Mouse (Mus musculus): ENCODE measurements around the gene Ryr1. TPM values are rescaled to one million over a fixed set of nuclear protein-coding genes. Genes with fewer than 3 reads are reported as not detected.

The Ryr1 gene
- polyA plus RNA-seq, 1 experiment from 2014 or later = 0.55 TPM

DNA sequence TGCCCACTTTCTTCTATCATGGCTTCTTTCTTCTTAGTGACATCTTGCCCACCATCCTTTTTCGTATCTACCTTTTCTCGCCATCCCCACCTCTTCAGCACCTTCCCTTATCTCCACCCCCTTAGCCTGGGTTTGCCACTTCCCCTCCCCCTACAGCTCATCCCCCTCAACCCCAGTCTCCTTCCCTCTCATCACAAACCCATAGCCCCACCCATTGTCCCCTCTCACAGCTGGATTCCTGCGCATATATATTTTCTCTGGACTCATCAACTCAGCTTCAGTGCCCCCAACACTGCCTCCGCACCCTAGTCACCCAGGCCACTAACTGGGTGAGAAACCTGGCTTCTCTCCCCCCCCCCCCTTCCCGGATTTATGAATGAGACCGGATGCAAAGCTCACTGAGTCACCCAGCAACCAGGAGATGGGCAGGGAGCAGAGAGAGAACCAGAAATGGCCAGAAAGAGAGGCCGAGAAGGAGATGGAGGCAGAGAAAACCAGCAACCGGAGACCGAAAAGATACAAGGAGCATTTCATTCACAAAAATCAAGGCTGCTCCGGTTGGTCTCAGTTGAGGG is 43.2 kb upstream of the Ryr1 start:
- Histone ChIP-seq H3K4me3 (ENCODE audit: low read depth, low read length) (peak overlapping the region; percentile 55), H3K9me3 (ENCODE audit: control insufficient read depth, low read length) (no peaks in the 10 kb centered on the region), H3K36me3 (ENCODE audit: control insufficient read depth, insufficient read depth, low read length) (no peaks in the 10 kb centered on the region), H3K4me2 (peak overlapping the region; percentile 83), H3K27ac (ENCODE audit: low read depth, low read length) (peak overlapping the region; percentile 61; the same call in 1 of the 2 replicates), H3K4me1 (ENCODE audit: control insufficient read depth, insufficient read depth, low read length) (peaks cover 39% of the 10 kb centered on the region), H3K27me3 (ENCODE audit: control insufficient read depth, insufficient read depth, low read length) (peaks cover 26% of the 10 kb centered on the region), H3K9ac (ENCODE audit: low read length) (peak overlapping the region; percentile 67)
- 2% methylated on average over 10 of the region's 10 CpGs for WGBS
- DNase-seq (ENCODE audit: low spot score, missing footprints) (peak; percentile 87), ATAC-seq (ENCODE audit: low FRiP score) (no peak)

DNA sequence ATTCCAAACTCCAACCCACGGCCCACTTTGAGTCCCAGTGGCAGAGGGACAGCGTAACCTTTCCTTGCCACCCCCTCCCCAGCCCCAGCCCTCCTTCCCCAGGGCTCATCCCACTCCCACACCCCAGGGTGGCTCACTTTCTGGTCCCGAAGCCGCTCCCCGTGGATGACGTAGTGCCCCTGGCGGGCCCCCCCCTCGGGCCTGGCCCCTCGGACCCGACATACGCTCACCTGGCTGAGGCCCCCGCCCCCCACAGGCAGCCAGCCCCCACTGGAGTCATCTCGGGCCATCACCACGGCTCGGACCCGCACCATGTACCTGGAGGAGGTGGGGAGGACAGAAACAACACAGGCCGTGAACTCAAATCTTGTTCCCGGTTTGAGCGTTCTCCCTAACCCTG is 42.7 kb upstream of the Ryr1 start:
- no peaks in the 10 kb centered on the region for H3K36me3 ChIP-seq (ENCODE audit: control insufficient read depth, insufficient read depth, low read length)
- no peak overlapping the region for H3K27ac ChIP-seq (ENCODE audit: low read depth, low read length)
- H3K9me3 ChIP-seq (ENCODE audit: control insufficient read depth, low read length) = no peaks in the 10 kb centered on the region
- H3K4me3 ChIP-seq (ENCODE audit: low read depth, low read length) = peak overlapping the region; percentile 55; the same call in 1 of the 2 replicates
- peak overlapping the region; percentile 83 for H3K4me2 ChIP-seq
- H3K4me1 ChIP-seq (ENCODE audit: control insufficient read depth, insufficient read depth, low read length) = peaks cover 39% of the 10 kb centered on the region
- 9% methylated on average over 18 of the region's 19 CpGs for WGBS
- peak overlapping the region; percentile 67 for H3K9ac ChIP-seq (ENCODE audit: low read length)
- H3K27me3 ChIP-seq (ENCODE audit: control insufficient read depth, insufficient read depth, low read length) = peaks cover 20% of the 10 kb centered on the region
- no peak for ATAC-seq (ENCODE audit: low FRiP score)
- DNase-seq (ENCODE audit: low spot score, missing footprints) = no peak

DNA sequence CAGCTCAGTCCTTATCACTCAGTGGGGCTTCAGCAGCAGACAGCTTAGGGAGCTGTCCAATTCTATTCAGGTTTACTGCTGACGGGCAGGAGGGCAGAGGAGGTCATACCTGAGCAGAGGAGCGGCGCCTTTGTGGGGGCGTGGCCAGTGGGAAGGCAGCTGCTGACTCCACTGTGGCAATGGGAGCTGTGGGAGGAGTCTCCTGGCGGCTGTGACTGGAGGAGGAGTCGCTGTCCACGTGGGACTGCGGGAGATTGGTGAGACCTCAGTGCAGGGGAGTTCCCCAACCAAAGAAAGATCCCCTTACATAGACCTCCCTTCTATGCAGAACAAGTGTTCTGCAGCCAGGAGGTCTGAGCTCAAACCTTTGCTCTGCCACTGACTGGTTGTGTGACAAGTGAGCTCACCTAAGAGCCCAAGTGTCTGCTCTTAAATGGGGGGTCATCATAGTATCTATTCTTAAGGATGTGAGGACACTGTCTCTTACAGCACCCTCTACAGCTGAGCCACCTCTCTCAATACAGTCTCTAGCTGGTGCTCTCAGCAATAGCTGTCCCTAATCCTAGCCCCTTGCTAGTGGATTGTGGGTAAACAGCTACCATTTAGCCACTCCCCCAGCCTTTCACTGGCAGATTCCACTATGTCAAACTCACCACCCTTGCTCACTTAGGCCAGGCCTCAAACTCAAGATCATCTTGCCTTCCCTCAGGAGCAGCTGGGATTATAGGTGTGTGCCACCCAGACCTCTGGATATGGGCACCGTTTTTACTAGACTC is 38.0 kb upstream of the Ryr1 start:
- H3K36me3 ChIP-seq (ENCODE audit: control insufficient read depth, insufficient read depth, low read length) = no peaks in the 10 kb centered on the region
- 21% methylated on average over 9 of the region's 9 CpGs for WGBS

DNA sequence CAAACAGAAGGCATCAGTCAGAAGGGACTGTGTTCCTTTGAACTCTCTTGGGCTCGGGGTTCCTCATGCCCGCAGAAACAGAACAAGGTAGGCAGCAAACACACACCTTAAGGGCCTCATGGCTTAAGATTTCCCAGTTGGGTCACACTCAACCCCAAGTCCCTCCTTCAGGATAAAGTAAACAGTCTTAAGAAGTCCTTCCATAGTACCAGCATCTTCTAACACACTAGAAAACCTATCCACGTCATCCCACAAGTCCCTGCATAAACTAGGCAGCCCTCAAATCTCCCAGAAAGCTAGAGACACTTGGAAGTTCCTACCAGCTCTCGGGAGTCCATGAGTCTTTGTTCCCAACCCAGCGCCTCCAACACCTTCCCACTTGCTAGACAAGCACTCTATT is 37.3 kb upstream of the Ryr1 start:
- Histone ChIP-seq H3K4me1 (ENCODE audit: control insufficient read depth, insufficient read depth, low read length) (0 out of 2 replicates have a peak, but pooled peaks cover 2% of the 10 kb centered on the region), H3K4me3 (ENCODE audit: low read depth, low read length) (no peak overlapping the region)

More for the DNA sequence above, 38.0 kb upstream of the Ryr1 start:
- Histone ChIP-seq H3K27me3 (ENCODE audit: control insufficient read depth, insufficient read depth, low read length) (peaks cover 3% of the 10 kb centered on the region), H3K9ac (ENCODE audit: low read length) (no peak overlapping the region), H3K27ac (ENCODE audit: low read depth, low read length) (no peak overlapping the region), H3K4me2 (no peak overlapping the region), H3K9me3 (ENCODE audit: control insufficient read depth, low read length) (no peaks in the 10 kb centered on the region), H3K4me3 (ENCODE audit: low read depth, low read length) (no peak overlapping the region), H3K4me1 (ENCODE audit: control insufficient read depth, insufficient read depth, low read length) (peaks cover 6% of the 10 kb centered on the region)
- ATAC-seq (ENCODE audit: low FRiP score) (no peak), DNase-seq (ENCODE audit: low spot score, missing footprints) (no peak)

DNA sequence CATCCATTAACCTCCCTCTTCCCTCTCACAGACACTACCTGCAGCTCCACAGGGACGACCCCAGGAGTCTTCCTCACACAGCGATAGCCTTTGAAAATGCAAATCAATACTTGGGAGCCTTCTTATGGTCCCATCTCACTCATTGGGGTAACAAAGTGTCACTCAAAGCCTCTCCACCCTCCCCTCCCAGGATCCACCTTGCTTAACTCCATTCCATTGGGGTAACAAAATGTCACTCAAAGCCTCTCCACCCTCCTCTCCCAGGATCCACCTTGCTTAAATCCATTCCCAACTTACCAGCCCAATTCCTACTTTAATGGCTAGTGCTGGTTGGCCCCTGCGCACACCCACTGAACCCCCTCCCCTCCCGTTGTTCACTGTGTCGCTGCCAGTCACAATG is 33.3 kb upstream of the Ryr1 start:
- no peak overlapping the region for H3K9ac ChIP-seq (ENCODE audit: low read length)
- H3K4me1 ChIP-seq (ENCODE audit: control insufficient read depth, insufficient read depth, low read length) = peaks cover 9% of the 10 kb centered on the region
- WGBS = under 1% methylated on average over 5 of the region's 5 CpGs
- H3K27ac ChIP-seq (ENCODE audit: low read depth, low read length) = no peak overlapping the region
- no peak overlapping the region for H3K4me3 ChIP-seq (ENCODE audit: low read depth, low read length)
- no peak for ATAC-seq (ENCODE audit: low FRiP score)
- H3K4me2 ChIP-seq = 0 out of 2 replicates have a peak overlapping the region, but pooled peaks have one; percentile 0
- DNase-seq (ENCODE audit: low spot score, missing footprints) = no peak
- H3K9me3 ChIP-seq (ENCODE audit: control insufficient read depth, low read length) = no peaks in the 10 kb centered on the region
- no peaks in the 10 kb centered on the region for H3K36me3 ChIP-seq (ENCODE audit: control insufficient read depth, insufficient read depth, low read length)
- no peaks in the 10 kb centered on the region; the same call in none of the 2 replicates for H3K27me3 ChIP-seq (ENCODE audit: control insufficient read depth, insufficient read depth, low read length)

More for the DNA sequence above, 37.3 kb upstream of the Ryr1 start:
- H3K9me3 ChIP-seq (ENCODE audit: control insufficient read depth, low read length) = no peaks in the 10 kb centered on the region
- H3K36me3 ChIP-seq (ENCODE audit: control insufficient read depth, insufficient read depth, low read length) = no peaks in the 10 kb centered on the region
- H3K9ac ChIP-seq (ENCODE audit: low read length) = no peak overlapping the region
- WGBS = 84% methylated on average over 5 of the region's 5 CpGs
- DNase-seq (ENCODE audit: low spot score, missing footprints) (no peak), ATAC-seq (ENCODE audit: low FRiP score) (no peak)
- H3K27ac ChIP-seq (ENCODE audit: low read depth, low read length) = no peak overlapping the region
- no peaks in the 10 kb centered on the region; the same call in none of the 2 replicates for H3K27me3 ChIP-seq (ENCODE audit: control insufficient read depth, insufficient read depth, low read length)
- no peak overlapping the region for H3K4me2 ChIP-seq

DNA sequence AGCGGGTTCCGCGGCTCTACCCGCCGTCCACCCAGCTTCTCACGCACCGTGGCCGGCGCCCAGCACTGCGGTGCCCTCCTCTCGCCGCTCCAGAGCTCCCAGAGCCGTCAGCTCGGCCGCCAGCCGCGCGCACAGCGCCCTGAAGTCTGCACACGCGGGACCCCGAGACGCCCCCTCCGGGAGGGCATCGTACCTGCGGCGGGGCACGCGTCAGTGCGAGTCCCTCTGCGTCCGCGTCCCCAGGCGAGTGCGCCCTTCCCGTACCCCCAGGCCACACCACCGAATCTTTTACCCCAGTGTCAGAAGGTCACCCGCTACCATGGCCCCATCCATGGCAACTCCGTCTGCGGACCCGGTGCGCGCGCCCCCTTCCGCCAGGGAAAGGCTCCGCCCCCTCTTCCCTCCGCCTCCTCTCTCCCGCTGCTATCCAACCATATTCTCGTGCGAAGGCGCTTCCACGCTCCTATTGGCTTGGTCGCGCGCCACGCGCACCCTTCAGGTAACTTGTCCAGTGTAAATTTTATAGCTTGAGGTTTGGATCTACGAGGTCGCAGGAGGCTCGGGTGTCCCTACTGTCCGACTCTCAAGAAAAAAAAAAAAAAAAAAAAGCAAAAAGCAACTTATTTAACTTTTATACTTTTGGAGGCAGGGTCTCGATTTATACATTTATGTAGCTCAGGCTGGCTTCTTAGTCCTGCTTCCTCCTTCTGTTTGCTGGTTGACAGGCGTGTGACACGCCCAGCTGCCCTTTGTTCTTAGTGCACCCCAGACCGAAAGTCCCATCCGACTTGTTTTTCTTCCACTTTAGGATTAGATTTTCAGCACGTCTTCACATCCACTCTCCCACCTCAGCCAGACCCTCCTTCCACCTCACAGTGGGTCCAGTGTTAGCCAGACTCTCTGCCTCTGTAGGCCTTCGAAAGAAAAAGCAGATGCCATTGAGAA is 31.1 kb upstream of the Ryr1 start, which contains the start of gene Fam98c:
Gene Fam98c (minus strand): TSS at position 397 of the 945 bp plus-strand sequence.
- Histone ChIP-seq H3K9me3 (ENCODE audit: control insufficient read depth, low read length) (no peaks in the 10 kb centered on the region), H3K4me1 (ENCODE audit: control insufficient read depth, insufficient read depth, low read length) (peaks cover 9% of the 10 kb centered on the region), H3K36me3 (ENCODE audit: control insufficient read depth, insufficient read depth, low read length) (no peaks in the 10 kb centered on the region), H3K9ac (ENCODE audit: low read length) (peak within 1 kb of the TSS; percentile 74), H3K27ac (ENCODE audit: low read depth, low read length) (peak within 1 kb of the TSS; percentile 77), H3K4me3 (ENCODE audit: low read depth, low read length) (peak within 1 kb of the TSS; percentile 77), H3K4me2 (peak within 1 kb of the TSS; percentile 95), H3K27me3 (ENCODE audit: control insufficient read depth, insufficient read depth, low read length) (no peaks in the 10 kb centered on the region; the same call in none of the 2 replicates)
- peak; percentile 86 for ATAC-seq (ENCODE audit: low FRiP score)
- WGBS = 4% methylated on average over 68 of the region's 68 CpGs
- peak; percentile 98 for DNase-seq (ENCODE audit: low spot score, missing footprints)

DNA sequence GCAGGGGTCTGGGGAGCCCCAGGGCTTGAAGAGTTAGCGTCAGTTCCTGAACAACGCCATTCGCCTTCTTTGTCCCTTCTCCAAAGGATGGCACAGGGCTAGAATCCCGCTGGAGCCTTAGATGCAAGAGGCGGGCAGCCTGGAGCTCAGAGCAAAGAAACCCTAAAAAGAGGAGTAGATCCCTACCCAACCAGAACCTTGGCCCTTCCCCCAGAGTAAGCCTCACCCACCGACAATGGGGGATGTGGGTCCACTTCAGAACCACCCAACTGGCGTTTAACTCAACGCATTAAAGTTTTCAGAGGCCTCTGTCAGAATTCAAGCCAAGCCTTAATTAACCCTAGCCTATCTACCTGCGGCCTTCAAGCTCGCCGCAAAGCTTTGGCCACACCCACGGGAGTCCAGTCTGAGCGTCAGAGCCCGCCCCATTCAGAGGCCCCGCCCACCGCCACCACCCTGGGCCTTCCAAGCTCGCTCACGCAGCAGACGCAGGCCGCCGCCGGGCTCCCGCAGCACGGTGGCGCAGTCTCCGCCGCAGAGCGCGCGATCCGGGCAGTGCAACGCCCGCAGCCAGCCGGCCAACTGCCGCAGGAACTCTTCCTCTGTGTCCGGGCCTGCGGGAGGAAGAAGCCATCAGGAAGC is 30.3 kb upstream of the Ryr1 start:
- ATAC-seq (ENCODE audit: low FRiP score) = peak; percentile 91
- no peaks in the 10 kb centered on the region for H3K9me3 ChIP-seq (ENCODE audit: control insufficient read depth, low read length)
- WGBS = 7% methylated on average over 37 of the region's 37 CpGs

DNA sequence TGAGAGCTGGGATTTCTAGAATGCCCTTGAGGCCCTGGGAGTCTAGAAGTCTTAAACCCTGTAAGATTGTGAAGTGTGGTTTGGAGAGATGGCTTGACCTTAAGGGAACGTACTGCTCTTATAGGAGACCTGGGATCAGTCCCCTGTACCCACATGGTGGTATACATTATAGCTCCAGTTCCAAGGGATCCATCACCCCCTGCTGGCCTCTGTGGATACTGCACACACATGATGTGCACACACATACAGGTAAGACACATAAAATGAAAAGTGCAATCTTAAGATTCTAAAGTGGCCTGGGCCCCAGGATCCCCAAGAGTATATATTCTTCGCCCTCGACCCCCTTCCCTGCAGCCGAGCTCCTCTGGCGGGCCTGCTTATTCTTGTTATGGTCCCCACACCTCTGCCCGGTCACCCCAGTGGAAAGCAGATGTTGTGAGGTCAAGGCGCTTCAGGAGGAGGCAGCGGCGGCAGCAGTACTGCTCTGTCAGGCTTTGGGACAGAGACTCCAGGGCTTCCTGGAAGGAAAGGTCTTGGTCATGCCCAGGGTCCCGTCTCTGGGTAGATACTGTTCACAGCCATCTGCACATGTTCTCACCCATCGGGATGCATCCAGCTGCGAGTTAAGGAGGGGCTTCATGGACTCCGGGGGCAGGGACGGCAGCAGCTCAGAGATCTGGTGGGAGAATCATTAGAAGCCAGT is 29.2 kb upstream of the Ryr1 start:
- H3K4me1 ChIP-seq (ENCODE audit: control insufficient read depth, insufficient read depth, low read length) = peaks cover 9% of the 10 kb centered on the region
- H3K27ac ChIP-seq (ENCODE audit: low read depth, low read length) = no peak overlapping the region
- H3K9me3 ChIP-seq (ENCODE audit: control insufficient read depth, low read length) = no peaks in the 10 kb centered on the region
- WGBS = 96% methylated on average over 14 of the region's 14 CpGs
- no peak for ATAC-seq (ENCODE audit: low FRiP score)
- no peaks in the 10 kb centered on the region for H3K36me3 ChIP-seq (ENCODE audit: control insufficient read depth, insufficient read depth, low read length)
- no peak overlapping the region for H3K9ac ChIP-seq (ENCODE audit: low read length)
- H3K4me2 ChIP-seq = no peak overlapping the region
- H3K27me3 ChIP-seq (ENCODE audit: control insufficient read depth, insufficient read depth, low read length) = no peaks in the 10 kb centered on the region; the same call in none of the 2 replicates
- no peak for DNase-seq (ENCODE audit: low spot score, missing footprints)
- H3K4me3 ChIP-seq (ENCODE audit: low read depth, low read length) = no peak overlapping the region

More for the DNA sequence above, 30.3 kb upstream of the Ryr1 start:
- H3K36me3 ChIP-seq (ENCODE audit: control insufficient read depth, insufficient read depth, low read length) = no peaks in the 10 kb centered on the region
- H3K4me3 ChIP-seq (ENCODE audit: low read depth, low read length) = peak overlapping the region; percentile 77
- H3K27me3 ChIP-seq (ENCODE audit: control insufficient read depth, insufficient read depth, low read length) = no peaks in the 10 kb centered on the region; the same call in none of the 2 replicates
- peaks cover 9% of the 10 kb centered on the region for H3K4me1 ChIP-seq (ENCODE audit: control insufficient read depth, insufficient read depth, low read length)
- peak overlapping the region; percentile 95 for H3K4me2 ChIP-seq
- H3K9ac ChIP-seq (ENCODE audit: low read length) = peak overlapping the region; percentile 74
- H3K27ac ChIP-seq (ENCODE audit: low read depth, low read length) = peak overlapping the region; percentile 77
- DNase-seq (ENCODE audit: low spot score, missing footprints) = no peak

All from midbrain, embryonic 11.5 days (tissue).